Mouse (Mus musculus): ENCODE measurements around the gene Herc1. TPM values are rescaled to one million over a fixed set of nuclear protein-coding genes. Genes with fewer than 3 reads are reported as not detected.

The Herc1 gene
- polyA plus RNA-seq, 1 experiment: 9.9 TPM

- Histone ChIP-seq H3ac (ENCODE audit: control insufficient read depth, insufficient read length) (no peak overlapping the region), H3K36me3 (ENCODE audit: control insufficient read depth, insufficient read depth) (peaks cover 42% of the 10 kb centered on the region), H3K4me2 (ENCODE audit: low read depth) (no peak overlapping the region), H3K27me3 (ENCODE audit: control insufficient read depth, insufficient read depth, insufficient read length) (no peaks in the 10 kb centered on the region), H3K79me2 (ENCODE audit: control insufficient read depth, insufficient read depth) (no peaks in the 10 kb centered on the region), H3K4me3 (no peak overlapping the region)
- TF ChIP-seq TCF12 (IDR thresholded peaks at IDR 0.05; ENCODE audit: insufficient read depth, poor library complexity, severe bottlenecking): no peak
- TF ChIP-seq MAX (IDR thresholded peaks at IDR 0.05; ENCODE audit: low read depth): no peak
- no peak for TF ChIP-seq POLR2A (IDR thresholded peaks at IDR 0.05; ENCODE audit: insufficient read length, low read depth)
- no peak for TF ChIP-seq SRF (IDR thresholded peaks at IDR 0.05; ENCODE audit: control insufficient read depth, insufficient read length, low read depth)
- TF ChIP-seq REST (IDR thresholded peaks at IDR 0.05; ENCODE audit: insufficient read depth, insufficient read length): no peak
- no peak for TF ChIP-seq CEBPB (IDR thresholded peaks at IDR 0.05; ENCODE audit: insufficient read depth, poor library complexity, severe bottlenecking)
- no peak for TF ChIP-seq POLR2AphosphoS2 (IDR thresholded peaks at IDR 0.05; ENCODE audit: insufficient read length, low read depth)
- no peak for TF ChIP-seq E2F4 (IDR thresholded peaks at IDR 0.05; ENCODE audit: insufficient read depth)
- TF ChIP-seq MYOG (IDR thresholded peaks at IDR 0.05; ENCODE audit: control insufficient read depth in 1 of 3, insufficient read depth in 1 of 3, insufficient read length in 2 of 3, low read depth in 2 of 3): no peak
- no peak for TF ChIP-seq USF1 (IDR thresholded peaks at IDR 0.05; ENCODE audit: low read depth)
- TF ChIP-seq MYOD1 (IDR thresholded peaks at IDR 0.05; ENCODE audit: control insufficient read depth in 1 of 3, insufficient read length in 2 of 3, low read depth in 2 of 3): no peak
- TF ChIP-seq TCF3 (IDR thresholded peaks at IDR 0.05; ENCODE audit: insufficient read length, low read depth): no peak
Measured at GRCm38 (mm10) chr9:66483429-66483828, 133.2 kb downstream of the Herc1 start.

DNA sequence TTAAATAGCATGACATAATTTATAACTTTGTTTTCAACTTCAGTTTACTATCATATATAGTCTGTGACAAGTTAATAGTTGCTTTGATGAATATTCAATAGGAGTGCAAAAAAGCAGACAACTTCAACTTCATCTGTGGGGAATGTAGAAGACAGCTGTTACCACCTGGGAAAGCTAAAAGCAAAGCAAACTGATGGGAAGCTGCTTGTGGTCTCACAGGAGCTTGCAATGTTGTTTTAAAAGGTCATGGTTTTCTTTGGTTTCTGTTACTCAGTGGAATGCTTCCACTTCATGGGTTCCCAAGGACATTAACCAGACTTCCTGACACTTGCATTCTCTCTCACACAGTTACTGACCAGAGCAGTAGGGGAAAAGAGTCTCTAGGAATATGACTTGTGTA is 138.5 kb downstream of the Herc1 start:
- Histone ChIP-seq H3K36me3 (ENCODE audit: control insufficient read depth, insufficient read depth) (peaks cover 71% of the 10 kb centered on the region), H3K27me3 (ENCODE audit: control insufficient read depth, insufficient read depth, insufficient read length) (no peaks in the 10 kb centered on the region), H3ac (ENCODE audit: control insufficient read depth, insufficient read length) (no peak overlapping the region), H3K4me3 (no peak overlapping the region), H3K79me2 (ENCODE audit: control insufficient read depth, insufficient read depth) (no peaks in the 10 kb centered on the region), H3K4me2 (ENCODE audit: low read depth) (no peak overlapping the region)
- TF ChIP-seq MYOG (IDR thresholded peaks at IDR 0.05; ENCODE audit: control insufficient read depth in 1 of 3, insufficient read depth in 1 of 3, insufficient read length in 2 of 3, low read depth in 2 of 3): peak in 1 of 3 experiments; percentile 17
- TF ChIP-seq E2F4 (IDR thresholded peaks at IDR 0.05; ENCODE audit: insufficient read depth): no peak

DNA sequence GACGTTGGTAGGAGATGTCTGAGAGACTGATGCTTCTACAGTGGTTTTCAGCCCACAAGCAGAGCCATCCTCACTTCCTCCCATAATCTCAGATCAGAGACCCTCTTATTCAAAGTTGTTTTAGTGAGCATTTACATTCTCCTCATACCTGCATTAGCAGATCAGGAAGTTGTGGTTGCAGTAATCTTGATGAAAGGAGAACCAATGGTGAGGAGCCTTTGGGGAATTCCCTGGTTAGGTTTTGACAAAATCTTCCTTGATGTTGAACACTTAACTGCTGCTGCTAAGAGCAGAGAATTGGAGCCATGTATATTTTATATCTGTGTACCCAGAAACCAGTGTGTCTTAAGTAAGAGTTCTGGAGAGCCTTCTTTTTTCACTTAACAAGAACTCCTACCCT is 142.1 kb downstream of the Herc1 start:
- Histone ChIP-seq H3K36me3 (ENCODE audit: control insufficient read depth, insufficient read depth) (peaks cover 72% of the 10 kb centered on the region), H3K4me3 (no peak overlapping the region), H3K4me2 (ENCODE audit: low read depth) (no peak overlapping the region), H3K27me3 (ENCODE audit: control insufficient read depth, insufficient read depth, insufficient read length) (no peaks in the 10 kb centered on the region), H3ac (ENCODE audit: control insufficient read depth, insufficient read length) (no peak overlapping the region), H3K79me2 (ENCODE audit: control insufficient read depth, insufficient read depth) (no peaks in the 10 kb centered on the region)
- TF ChIP-seq CEBPB (IDR thresholded peaks at IDR 0.05; ENCODE audit: insufficient read depth, poor library complexity, severe bottlenecking) (no peak), REST (IDR thresholded peaks at IDR 0.05; ENCODE audit: insufficient read depth, insufficient read length) (no peak), USF1 (IDR thresholded peaks at IDR 0.05; ENCODE audit: low read depth) (no peak), MAX (IDR thresholded peaks at IDR 0.05; ENCODE audit: low read depth) (no peak), MYOD1 (IDR thresholded peaks at IDR 0.05; ENCODE audit: control insufficient read depth in 1 of 3, insufficient read length in 2 of 3, low read depth in 2 of 3) (no peak), TCF12 (IDR thresholded peaks at IDR 0.05; ENCODE audit: insufficient read depth, poor library complexity, severe bottlenecking) (no peak), POLR2AphosphoS2 (IDR thresholded peaks at IDR 0.05; ENCODE audit: insufficient read length, low read depth) (no peak), TCF3 (IDR thresholded peaks at IDR 0.05; ENCODE audit: insufficient read length, low read depth) (no peak), E2F4 (IDR thresholded peaks at IDR 0.05; ENCODE audit: insufficient read depth) (no peak), MYOG (IDR thresholded peaks at IDR 0.05; ENCODE audit: control insufficient read depth in 1 of 3, insufficient read depth in 1 of 3, insufficient read length in 2 of 3, low read depth in 2 of 3) (no peak), SRF (IDR thresholded peaks at IDR 0.05; ENCODE audit: control insufficient read depth, insufficient read length, low read depth) (no peak), POLR2A (IDR thresholded peaks at IDR 0.05; ENCODE audit: insufficient read length, low read depth) (no peak)

DNA sequence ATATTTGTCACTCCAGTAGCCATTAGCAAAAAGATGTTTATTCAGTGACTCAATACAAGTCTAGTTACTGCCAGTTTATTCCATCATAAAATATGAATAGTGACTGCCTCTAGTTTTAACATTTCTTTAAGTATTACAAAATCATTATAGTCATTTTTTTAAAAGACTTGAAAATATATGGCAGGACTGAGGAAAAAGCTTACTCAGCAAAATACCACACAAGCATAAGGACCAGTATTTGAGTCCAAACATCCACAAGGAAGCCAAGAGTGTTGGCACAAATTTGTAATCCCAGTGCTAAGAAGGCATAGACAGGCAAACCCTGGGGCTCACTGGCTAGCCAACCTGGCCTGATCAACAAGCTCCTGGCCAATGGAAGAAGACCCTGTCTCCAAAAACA is 143.7 kb downstream of the Herc1 start:
- Histone ChIP-seq H3K36me3 (ENCODE audit: control insufficient read depth, insufficient read depth) (peaks cover 65% of the 10 kb centered on the region), H3K4me2 (ENCODE audit: low read depth) (no peak overlapping the region), H3K4me3 (no peak overlapping the region), H3K79me2 (ENCODE audit: control insufficient read depth, insufficient read depth) (no peaks in the 10 kb centered on the region), H3K27me3 (ENCODE audit: control insufficient read depth, insufficient read depth, insufficient read length) (no peaks in the 10 kb centered on the region), H3ac (ENCODE audit: control insufficient read depth, insufficient read length) (no peak overlapping the region)
- no peak for TF ChIP-seq CEBPB (IDR thresholded peaks at IDR 0.05; ENCODE audit: insufficient read depth, poor library complexity, severe bottlenecking)
- no peak for TF ChIP-seq MYOD1 (IDR thresholded peaks at IDR 0.05; ENCODE audit: control insufficient read depth in 1 of 3, insufficient read length in 2 of 3, low read depth in 2 of 3)
- TF ChIP-seq USF1 (IDR thresholded peaks at IDR 0.05; ENCODE audit: low read depth): no peak
- no peak for TF ChIP-seq POLR2A (IDR thresholded peaks at IDR 0.05; ENCODE audit: insufficient read length, low read depth)
- TF ChIP-seq MAX (IDR thresholded peaks at IDR 0.05; ENCODE audit: low read depth): no peak
- TF ChIP-seq POLR2AphosphoS2 (IDR thresholded peaks at IDR 0.05; ENCODE audit: insufficient read length, low read depth): no peak
- no peak for TF ChIP-seq TCF12 (IDR thresholded peaks at IDR 0.05; ENCODE audit: insufficient read depth, poor library complexity, severe bottlenecking)
- TF ChIP-seq MYOG (IDR thresholded peaks at IDR 0.05; ENCODE audit: control insufficient read depth in 1 of 3, insufficient read depth in 1 of 3, insufficient read length in 2 of 3, low read depth in 2 of 3): no peak
- TF ChIP-seq SRF (IDR thresholded peaks at IDR 0.05; ENCODE audit: control insufficient read depth, insufficient read length, low read depth): no peak
- TF ChIP-seq TCF3 (IDR thresholded peaks at IDR 0.05; ENCODE audit: insufficient read length, low read depth): no peak
- no peak for TF ChIP-seq REST (IDR thresholded peaks at IDR 0.05; ENCODE audit: insufficient read depth, insufficient read length)
- TF ChIP-seq E2F4 (IDR thresholded peaks at IDR 0.05; ENCODE audit: insufficient read depth): no peak

DNA sequence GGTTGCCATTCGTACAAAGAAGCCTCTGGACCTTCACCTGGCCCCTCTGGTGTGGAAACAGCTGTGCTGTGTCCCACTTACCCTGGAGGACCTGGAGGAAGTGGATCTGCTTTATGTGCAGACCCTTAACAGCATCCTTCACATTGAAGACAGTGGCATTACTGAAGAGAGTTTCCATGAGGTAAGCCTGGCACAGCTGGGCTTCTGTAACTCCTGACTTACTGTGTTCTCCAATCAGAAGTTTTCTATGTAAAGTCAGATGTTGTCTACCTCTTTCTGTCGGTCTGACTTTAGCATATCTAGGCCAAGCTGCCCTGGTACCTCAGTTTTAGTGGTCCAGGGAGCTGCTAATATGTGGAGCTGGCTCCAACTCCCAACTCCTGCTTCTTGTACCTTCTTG is 151.0 kb downstream of the Herc1 start:
- Histone ChIP-seq H3K4me3 (no peak overlapping the region), H3ac (ENCODE audit: control insufficient read depth, insufficient read length) (no peak overlapping the region), H3K4me2 (ENCODE audit: low read depth) (no peak overlapping the region), H3K79me2 (ENCODE audit: control insufficient read depth, insufficient read depth) (no peaks in the 10 kb centered on the region), H3K36me3 (ENCODE audit: control insufficient read depth, insufficient read depth) (peaks cover 37% of the 10 kb centered on the region), H3K27me3 (ENCODE audit: control insufficient read depth, insufficient read depth, insufficient read length) (no peaks in the 10 kb centered on the region)
- no peak for TF ChIP-seq TCF12 (IDR thresholded peaks at IDR 0.05; ENCODE audit: insufficient read depth, poor library complexity, severe bottlenecking)
- no peak for TF ChIP-seq POLR2AphosphoS2 (IDR thresholded peaks at IDR 0.05; ENCODE audit: insufficient read length, low read depth)
- no peak for TF ChIP-seq MYOG (IDR thresholded peaks at IDR 0.05; ENCODE audit: control insufficient read depth in 1 of 3, insufficient read depth in 1 of 3, insufficient read length in 2 of 3, low read depth in 2 of 3)
- no peak for TF ChIP-seq USF1 (IDR thresholded peaks at IDR 0.05; ENCODE audit: low read depth)
- no peak for TF ChIP-seq CEBPB (IDR thresholded peaks at IDR 0.05; ENCODE audit: insufficient read depth, poor library complexity, severe bottlenecking)
- TF ChIP-seq REST (IDR thresholded peaks at IDR 0.05; ENCODE audit: insufficient read depth, insufficient read length): no peak
- no peak for TF ChIP-seq TCF3 (IDR thresholded peaks at IDR 0.05; ENCODE audit: insufficient read length, low read depth)
- no peak for TF ChIP-seq MAX (IDR thresholded peaks at IDR 0.05; ENCODE audit: low read depth)
- TF ChIP-seq E2F4 (IDR thresholded peaks at IDR 0.05; ENCODE audit: insufficient read depth): no peak
- TF ChIP-seq POLR2A (IDR thresholded peaks at IDR 0.05; ENCODE audit: insufficient read length, low read depth): no peak
- TF ChIP-seq SRF (IDR thresholded peaks at IDR 0.05; ENCODE audit: control insufficient read depth, insufficient read length, low read depth): no peak
- TF ChIP-seq MYOD1 (IDR thresholded peaks at IDR 0.05; ENCODE audit: control insufficient read depth in 1 of 3, insufficient read length in 2 of 3, low read depth in 2 of 3): no peak
